ENCODE assay signal across 10 mouse cellular contexts in genomic region chr4:24429929-24430752, GRCm38 (mm10).
A peak's percentile ranks its signal among the peaks of the same experiment; 100 is the strongest.
DNase-seq lines count a peak whose midpoint lies in the region; ATAC-seq and TF ChIP-seq lines count a peak whose summit lies in the region.
"Had no signal": no experiment of that assay in that cellular context is flagged by ENCODE, and none has a peak within 500 bp of the region (broad histone marks: within the 10 kb centered on the region; RNA-seq: fewer than 3 reads in every experiment).

No protein-coding gene starts in this region.

- peak overlapping the region; percentile 13; the same call in 1 of the 2 replicates for H3K4me3 ChIP-seq in hindbrain, embryonic 11.5 days (ENCODE audit: low read depth, low read length)
- peak overlapping the region; percentile 35 for H3K4me3 ChIP-seq in midbrain, embryonic 13.5 days (replicated peaks)
- H3K4me3 ChIP-seq in intestine, postnatal 0 days (ENCODE audit: low read depth, low read length): no peak overlapping the region

- no peaks in the 10 kb centered on the region for H3K4me1 ChIP-seq in hindbrain, embryonic 11.5 days (replicated peaks; ENCODE audit: control insufficient read depth, insufficient read depth, low read length)
- H3K4me1 ChIP-seq in midbrain, embryonic 13.5 days (replicated peaks): peaks cover 22% of the 10 kb centered on the region
- no peaks in the 10 kb centered on the region for H3K4me1 ChIP-seq in intestine, postnatal 0 days (replicated peaks; ENCODE audit: control insufficient read depth, insufficient read depth, low read length)

- no peaks in the 10 kb centered on the region for H3K9me3 ChIP-seq in hindbrain, embryonic 11.5 days (ENCODE audit: control insufficient read depth, low read length)
- H3K9me3 ChIP-seq in midbrain, embryonic 13.5 days: no peaks in the 10 kb centered on the region
- H3K9me3 ChIP-seq in intestine, postnatal 0 days (ENCODE audit: control insufficient read depth): no peaks in the 10 kb centered on the region

- 55% methylated on average over 8 of the region's 8 CpGs for WGBS in hindbrain, embryonic 11.5 days
- WGBS in midbrain, embryonic 13.5 days: 31% methylated on average over 8 of the region's 8 CpGs
- WGBS in intestine, postnatal 0 days: 55% methylated on average over 8 of the region's 8 CpGs

- 0 out of 2 replicates have a peak overlapping the region, but pooled peaks have one; percentile 33 for H3K27ac ChIP-seq in hindbrain, embryonic 11.5 days (ENCODE audit: low read depth, low read length)
- H3K27ac ChIP-seq in midbrain, embryonic 13.5 days: peak overlapping the region; percentile 76
- no peak overlapping the region for H3K27ac ChIP-seq in intestine, postnatal 0 days (ENCODE audit: low read depth, low read length)

- no peaks in the 10 kb centered on the region for H3K27me3 ChIP-seq in hindbrain, embryonic 11.5 days (ENCODE audit: control insufficient read depth, insufficient read depth, low read length)
- no peaks in the 10 kb centered on the region for H3K27me3 ChIP-seq in midbrain, embryonic 13.5 days
- H3K27me3 ChIP-seq in intestine, postnatal 0 days (replicated peaks; ENCODE audit: control insufficient read depth, insufficient read depth, low read length): no peaks in the 10 kb centered on the region

- peak; percentile 57 for ATAC-seq in frontal cortex, adult (ENCODE audit: low TSS enrichment)
- peak; percentile 56 for ATAC-seq in hindbrain, embryonic 11.5 days (ENCODE audit: low FRiP score)
- peak; percentile 61 for ATAC-seq in midbrain, embryonic 13.5 days
- ATAC-seq in megakaryocyte-erythroid progenitor cell, adult 5-6 weeks (replicated peaks; ENCODE audit: low FRiP score, low TSS enrichment, poor library complexity, severe bottlenecking): no peak
- no peak for ATAC-seq in intestine, postnatal 0 days

- H3K4me2 ChIP-seq in hindbrain, embryonic 11.5 days (replicated peaks; ENCODE audit: low read depth, low read length): no peak overlapping the region; the same call in 1 of the 2 replicates
- peak overlapping the region; percentile 49 for H3K4me2 ChIP-seq in midbrain, embryonic 13.5 days (replicated peaks)
- H3K4me2 ChIP-seq in intestine, postnatal 0 days (replicated peaks; ENCODE audit: low read depth): no peak overlapping the region

- H3K36me3 ChIP-seq in hindbrain, embryonic 11.5 days (ENCODE audit: control insufficient read depth, insufficient read depth, low read length): no peaks in the 10 kb centered on the region
- no peaks in the 10 kb centered on the region for H3K36me3 ChIP-seq in midbrain, embryonic 13.5 days
- H3K36me3 ChIP-seq in intestine, postnatal 0 days (ENCODE audit: control insufficient read depth, insufficient read depth): no peaks in the 10 kb centered on the region

- TF ChIP-seq CTCF in intestine, postnatal 0 days (IDR thresholded peaks at IDR 0.05; ENCODE audit: low read depth): no peak

- no peak overlapping the region for H3K9ac ChIP-seq in hindbrain, embryonic 11.5 days (ENCODE audit: low read depth, low read length)
- peak overlapping the region; percentile 62 for H3K9ac ChIP-seq in midbrain, embryonic 13.5 days (replicated peaks)
- no peak overlapping the region for H3K9ac ChIP-seq in intestine, postnatal 0 days (ENCODE audit: low read depth, low read length)

- DNase-seq in frontal cortex, postnatal 10 days (ENCODE audit: low spot score in 2 of 2): no peak
- DNase-seq in hindbrain, embryonic 11.5 days (ENCODE audit: low spot score): peak; percentile 9
- peak; percentile 28 for DNase-seq in retina, embryonic 14.5 days (ENCODE audit: low spot score)
- DNase-seq in thymus, adult 18-20 months: no peak
- DNase-seq: cerebellum, adult 11-12 months; thymus, postnatal 14 days had no signal

Comparison
In these comparisons a context has a peak if more than half of its experiments do, and no peak if none do; other contexts are left out.
1. ATAC-seq: peak in frontal cortex, adult (single experiment), hindbrain, embryonic 11.5 days (single experiment) and midbrain, embryonic 13.5 days (single experiment); none in megakaryocyte-erythroid progenitor cell, adult 5-6 weeks (single experiment) and intestine, postnatal 0 days (single experiment).
2. DNase-seq: peak in hindbrain, embryonic 11.5 days (single experiment) and retina, embryonic 14.5 days (single experiment); none in frontal cortex, postnatal 10 days (0 of 2) and thymus, adult 18-20 months (0 of 2).